ENCODE assay signal across 17 mouse cellular contexts in genomic region chr7:73814454-73814853, GRCm38 (mm10).
"Had no signal": no experiment of that assay in that cellular context is flagged by ENCODE, and none has a peak within 500 bp of the region (broad histone marks: within the 10 kb centered on the region; RNA-seq: fewer than 3 reads in every experiment).

No protein-coding gene starts in this region.

- H3K27ac ChIP-seq: kidney, embryonic 15.5 days; limb, embryonic 10.5 days; limb, embryonic 13.5 days; liver, embryonic 12.5 days; liver, embryonic 15.5 days; lung, embryonic 15.5 days had no signal

- H3K4me2 ChIP-seq: kidney, embryonic 15.5 days; limb, embryonic 13.5 days; liver, embryonic 12.5 days; liver, embryonic 15.5 days; lung, embryonic 15.5 days; midbrain, embryonic 11.5 days had no signal

- DNase-seq: kidney, adult 2 months; kidney, postnatal 14 days; kidney, postnatal 4 days; liver; lung, adult 18-20 months; lung, postnatal 10 days; lung, postnatal 36 days; midbrain, embryonic 14.5 days; thymus, adult 2 months; thymus, postnatal 14 days had no signal

- ATAC-seq: liver, embryonic 12.5 days had no signal

- H3K9me3 ChIP-seq: kidney, embryonic 15.5 days; limb, embryonic 10.5 days; limb, embryonic 13.5 days; liver, embryonic 12.5 days; liver, embryonic 15.5 days; lung, embryonic 15.5 days had no signal

- H3K27me3 ChIP-seq: kidney, embryonic 15.5 days; limb, embryonic 13.5 days; liver, embryonic 12.5 days; liver, embryonic 15.5 days; lung, embryonic 15.5 days had no signal

- H3K4me3 ChIP-seq: kidney, embryonic 15.5 days; limb, embryonic 10.5 days; limb, embryonic 13.5 days; liver, embryonic 12.5 days; liver, embryonic 15.5 days; lung, embryonic 15.5 days had no signal

- H3K36me3 ChIP-seq: kidney, embryonic 15.5 days; limb, embryonic 10.5 days; limb, embryonic 13.5 days; liver, embryonic 12.5 days; liver, embryonic 15.5 days; lung, embryonic 15.5 days had no signal

- H3K9ac ChIP-seq: kidney, embryonic 15.5 days; limb, embryonic 13.5 days; liver, embryonic 12.5 days; liver, embryonic 15.5 days; lung, embryonic 15.5 days had no signal

- H3K4me1 ChIP-seq: kidney, embryonic 15.5 days; limb, embryonic 10.5 days; lung, embryonic 15.5 days had no signal
